Mouse (Mus musculus) forebrain, embryonic 11.5 days (tissue): ENCODE data around the gene Bcl6. TPM values are rescaled to one million over a fixed set of nuclear protein-coding genes. Genes with fewer than 3 reads are reported as not detected.

ENCODE experiments used
- ATAC-seq: fragments of 200-750 bp; cut with Nextera tagmentation; replicated peaks from 2 replicates; pipeline ENCODE4 v1.8.0; 2017; ENCODE audit warnings: moderate TSS enrichment; ENCODE audit not compliant: low FRiP score
- DNase-seq: peaks from one replicate; pipeline ENCODE4 v3.0.0-alpha.2; 2017; ENCODE audit warnings: low spot score
- H3K27ac ChIP-seq: fragments of 300-500 bp; sonication (generic); 2 replicates; pipeline ENCODE4 v1.5.1; 2014; ENCODE audit warnings: low read depth, low read length
- H3K27me3 ChIP-seq: fragments of 300-500 bp; sonication (generic); 2 replicates; pipeline ENCODE4 v1.6.1; 2014; ENCODE audit warnings: mild to moderate bottlenecking, low read length, mixed read lengths; ENCODE audit not compliant: control insufficient read depth, insufficient read depth
- H3K36me3 ChIP-seq: fragments of 300-500 bp; sonication (generic); 2 replicates; pipeline ENCODE4 v1.6.1; 2014; ENCODE audit warnings: mild to moderate bottlenecking, low read length, moderate library complexity, mixed read lengths; ENCODE audit not compliant: control insufficient read depth, insufficient read depth
- H3K4me1 ChIP-seq: fragments of 300-500 bp; sonication (generic); replicated peaks from 2 replicates; pipeline ENCODE4 v1.6.1; 2014; ENCODE audit warnings: low read length, mixed read lengths; ENCODE audit not compliant: control insufficient read depth, insufficient read depth
- H3K4me2 ChIP-seq: fragments of 300-500 bp; sonication (generic); 2 replicates; pipeline ENCODE4 v1.6.1; 2014; ENCODE audit warnings: low read depth, mild to moderate bottlenecking, low read length, moderate library complexity, mixed read lengths; ENCODE audit not compliant: severe bottlenecking
- H3K4me3 ChIP-seq: fragments of 300-500 bp; sonication (generic); 2 replicates; pipeline ENCODE4 v1.5.1; 2014; ENCODE audit warnings: low read depth, low read length
- H3K9ac ChIP-seq: fragments of 300-500 bp; sonication (generic); 2 replicates; pipeline ENCODE4 v1.6.1; 2014; ENCODE audit warnings: low read length
- H3K9me3 ChIP-seq: fragments of 300-500 bp; sonication (generic); 2 replicates; pipeline ENCODE4 v1.6.1; 2016; ENCODE audit warnings: low read length, mixed read lengths; ENCODE audit not compliant: control insufficient read depth
- WGBS: fragments of 180-500 bp; shearing (Covaris S2); extraction: QIAGEN DNeasy Blood & Tissue Kit; methylation state at CpG from one replicate; pipeline ENCODE4 v1.1.7; 2014; 5-methylcytosine and 5-hydroxymethylcytosine counted together
- polyA plus RNA-seq: library from polyadenylated mRNA; unstranded; fragments of >200 nt; fragmentation: Nextera tagmentation; extraction: Ambion mirVana; gene quantifications from 2 replicates; pipeline ENCODE4 v1.2.1, GENCODE M21; 2014

Gene Bcl6
- polyA plus RNA-seq, 1 experiment from 2014 or later, result 0.24 TPM

GRCm38 (mm10) chr16:23981925-23982851 lies 6.5 kb downstream of the Bcl6 start:
- peaks cover 18% of the 10 kb centered on the region for H3K4me1 ChIP-seq
- WGBS, result 2% methylated on average over 28 of the region's 28 CpGs
- no peak overlapping the region for H3K9ac ChIP-seq
- peaks cover 45% of the 10 kb centered on the region for H3K27me3 ChIP-seq
- no peaks in the 10 kb centered on the region for H3K36me3 ChIP-seq
- H3K4me3 ChIP-seq, result peak overlapping the region; percentile 28
- ATAC-seq, result peak; percentile 63
- peak; percentile 86 for DNase-seq
- H3K9me3 ChIP-seq, result no peaks in the 10 kb centered on the region
- H3K27ac ChIP-seq, result no peak overlapping the region
- H3K4me2 ChIP-seq, result peak overlapping the region; percentile 68

- Histone ChIP-seq H3K4me1 (peaks cover 15% of the 10 kb centered on the region), H3K4me2 (peak overlapping the region; percentile 68), H3K36me3 (no peaks in the 10 kb centered on the region), H3K27ac (no peak overlapping the region), H3K9me3 (no peaks in the 10 kb centered on the region), H3K4me3 (peak overlapping the region; percentile 32), H3K9ac (peak overlapping the region; percentile 39), H3K27me3 (peaks cover 42% of the 10 kb centered on the region)
- WGBS, result 1% methylated on average over 32 of the region's 32 CpGs
- DNase-seq (peak; percentile 72), ATAC-seq (no peak)
Measured at GRCm38 (mm10) chr16:23980991-23981720, 7.5 kb downstream of the Bcl6 start.

GRCm38 (mm10) chr16:23980201-23980870 lies 8.3 kb downstream of the Bcl6 start:
- Histone ChIP-seq H3K9ac (no peak overlapping the region; the same call in 1 of the 2 replicates), H3K4me1 (peaks cover 15% of the 10 kb centered on the region), H3K9me3 (no peaks in the 10 kb centered on the region), H3K27me3 (peaks cover 36% of the 10 kb centered on the region), H3K4me2 (peak overlapping the region; percentile 68), H3K4me3 (peak overlapping the region; percentile 32), H3K36me3 (no peaks in the 10 kb centered on the region), H3K27ac (no peak overlapping the region)
- peak; percentile 48 for DNase-seq
- ATAC-seq, result no peak
- 3% methylated on average over 11 of the region's 11 CpGs for WGBS

- Histone ChIP-seq H3K4me2 (no peak overlapping the region), H3K36me3 (no peaks in the 10 kb centered on the region), H3K27ac (no peak overlapping the region), H3K4me1 (peaks cover 15% of the 10 kb centered on the region), H3K4me3 (no peak overlapping the region), H3K9me3 (no peaks in the 10 kb centered on the region), H3K9ac (no peak overlapping the region), H3K27me3 (peaks cover 29% of the 10 kb centered on the region)
- DNase-seq (no peak), ATAC-seq (no peak)
- WGBS, result 82% methylated on average over 9 of the region's 9 CpGs
Measured at GRCm38 (mm10) chr16:23979446-23979845, 9.2 kb downstream of the Bcl6 start.

GRCm38 (mm10) chr16:23978495-23978894 lies 10.2 kb downstream of the Bcl6 start:
- peaks cover 11% of the 10 kb centered on the region for H3K4me1 ChIP-seq
- no peak overlapping the region for H3K9ac ChIP-seq
- H3K4me3 ChIP-seq, result no peak overlapping the region
- no peaks in the 10 kb centered on the region for H3K36me3 ChIP-seq
- H3K9me3 ChIP-seq, result no peaks in the 10 kb centered on the region
- H3K27ac ChIP-seq, result no peak overlapping the region
- peaks cover 28% of the 10 kb centered on the region for H3K27me3 ChIP-seq
- WGBS, result 86% methylated on average over 4 of the region's 4 CpGs
- H3K4me2 ChIP-seq, result no peak overlapping the region
- no peak for DNase-seq
- no peak for ATAC-seq

GRCm38 (mm10) chr16:23977732-23978131 lies 10.9 kb downstream of the Bcl6 start:
- ATAC-seq (no peak), DNase-seq (no peak)
- H3K4me1 ChIP-seq, result peaks cover 11% of the 10 kb centered on the region
- no peaks in the 10 kb centered on the region for H3K9me3 ChIP-seq
- H3K4me2 ChIP-seq, result no peak overlapping the region
- H3K27me3 ChIP-seq, result peaks cover 27% of the 10 kb centered on the region
- no peak overlapping the region for H3K4me3 ChIP-seq
- 73% methylated on average over 3 of the region's 3 CpGs for WGBS
- H3K27ac ChIP-seq, result no peak overlapping the region
- no peaks in the 10 kb centered on the region for H3K36me3 ChIP-seq
- H3K9ac ChIP-seq, result no peak overlapping the region

- 90% methylated on average over 2 of the region's 2 CpGs for WGBS
- Histone ChIP-seq H3K36me3 (no peaks in the 10 kb centered on the region), H3K27me3 (peaks cover 21% of the 10 kb centered on the region), H3K27ac (no peak overlapping the region), H3K4me2 (no peak overlapping the region), H3K9ac (no peak overlapping the region), H3K4me1 (peaks cover 6% of the 10 kb centered on the region; the same call in 1 of the 2 replicates), H3K4me3 (no peak overlapping the region), H3K9me3 (no peaks in the 10 kb centered on the region)
- ATAC-seq (no peak), DNase-seq (no peak)
Measured at GRCm38 (mm10) chr16:23976196-23976595, 12.5 kb downstream of the Bcl6 start.

GRCm38 (mm10) chr16:23973635-23974367 lies 14.9 kb downstream of the Bcl6 start:
- Histone ChIP-seq H3K9me3 (no peaks in the 10 kb centered on the region), H3K27ac (no peak overlapping the region), H3K9ac (no peak overlapping the region), H3K27me3 (no peaks in the 10 kb centered on the region), H3K4me2 (no peak overlapping the region), H3K36me3 (no peaks in the 10 kb centered on the region), H3K4me1 (no peaks in the 10 kb centered on the region; the same call in 1 of the 2 replicates), H3K4me3 (no peak overlapping the region)
- ATAC-seq (no peak), DNase-seq (no peak)
- 90% methylated on average over 9 of the region's 9 CpGs for WGBS
